Mouse (Mus musculus): ENCODE data around the gene Ripk1. TPM values are rescaled to one million over a fixed set of nuclear protein-coding genes. Genes with fewer than 3 reads are reported as not detected.

Gene Ripk1
- polyA plus RNA-seq (2011; ENCODE audit: insufficient read depth, insufficient read length, low replicate concordance, missing spikeins): 8.5 and 14.2 TPM in 2 replicates

GRCm38 (mm10) chr13:34002058-34003006 lies at the start of gene Ripk1, which contains the start of gene Serpinb6a:
Gene Ripk1 (plus strand): TSS chr13:34002363.
Gene Serpinb6a (minus strand): TSS chr13:34002794.
- peaks cover 1% of the 10 kb centered on the region; the same call in 1 of the 2 replicates for H3K4me1 ChIP-seq (ENCODE audit: control insufficient read depth, insufficient read depth, low read length)
- peak; percentile 68; the same call in 1 of the 2 replicates for TF ChIP-seq POLR2A (IDR thresholded peaks at IDR 0.05; ENCODE audit: borderline replicate concordance, control insufficient read depth, low read depth, low read length)
- peak; percentile 52 for TF ChIP-seq CTCF (IDR thresholded peaks at IDR 0.05; ENCODE audit: control insufficient read depth, insufficient read depth, low read length)
- peak within 1 kb of the TSS; percentile 92 for H3K27ac ChIP-seq (ENCODE audit: control insufficient read depth, insufficient read depth, low read depth, low read length, poor library complexity)
- peak within 1 kb of the TSS; percentile 88 for H3K4me3 ChIP-seq (replicated peaks; ENCODE audit: control insufficient read depth, low read depth, low read length)
- under 1% methylated on average over 92 of the region's 92 CpGs for WGBS

- TF ChIP-seq CTCF (IDR thresholded peaks at IDR 0.05; ENCODE audit: control insufficient read depth, insufficient read depth, low read length): no peak
- no peak for TF ChIP-seq POLR2A (IDR thresholded peaks at IDR 0.05; ENCODE audit: borderline replicate concordance, control insufficient read depth, low read depth, low read length)
- no peak overlapping the region for H3K27ac ChIP-seq (ENCODE audit: control insufficient read depth, insufficient read depth, low read depth, low read length, poor library complexity)
- 73% methylated on average over 2 of the region's 2 CpGs for WGBS
- H3K4me3 ChIP-seq (replicated peaks; ENCODE audit: control insufficient read depth, low read depth, low read length): no peak overlapping the region
- H3K4me1 ChIP-seq (ENCODE audit: control insufficient read depth, insufficient read depth, low read length): no peaks in the 10 kb centered on the region
Observed at GRCm38 (mm10) chr13:33952947-33953346, 49.2 kb upstream of the Ripk1 start.

DNA sequence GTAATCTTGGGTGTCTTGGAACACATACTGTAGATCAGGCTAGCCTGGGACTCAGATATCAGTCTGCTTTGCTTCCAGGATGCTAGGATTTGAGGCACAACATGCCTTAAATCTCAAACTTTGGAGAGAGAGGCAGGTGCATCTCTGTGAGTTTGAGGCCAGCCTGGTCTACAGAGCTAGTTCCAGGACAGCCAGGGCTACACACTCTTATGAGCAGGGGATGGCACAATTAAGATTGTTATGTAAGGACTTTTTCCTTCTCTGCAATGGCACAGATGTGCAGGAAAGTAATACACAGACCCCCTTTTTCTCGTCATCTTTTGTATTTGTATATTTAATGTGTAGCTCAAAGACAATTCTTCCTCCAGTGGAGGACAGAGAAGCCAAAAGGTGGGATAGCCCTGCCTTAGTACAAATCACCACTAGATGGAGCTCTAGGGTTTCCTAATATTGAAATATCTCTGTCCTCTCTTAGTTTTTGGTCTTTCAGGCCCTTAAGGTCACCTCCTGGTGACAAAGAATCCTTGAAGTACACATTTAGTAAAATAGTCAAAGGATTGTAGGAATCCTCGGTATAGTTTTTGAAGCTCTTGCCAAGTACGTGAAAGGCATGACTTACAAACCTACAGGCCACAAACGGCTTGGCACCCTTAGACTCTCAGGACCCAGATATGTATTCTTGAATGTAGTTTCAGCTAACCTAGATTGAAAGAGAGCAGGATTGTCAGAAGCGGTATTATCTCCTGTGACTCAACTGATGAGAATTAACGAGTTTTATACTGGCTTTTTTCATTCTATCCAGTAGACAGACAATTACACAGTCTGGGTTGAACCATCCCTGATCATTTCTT lies 45.4 kb upstream of the Ripk1 start:
- H3K4me1 ChIP-seq (ENCODE audit: control insufficient read depth, insufficient read depth, low read length): no peaks in the 10 kb centered on the region
- TF ChIP-seq CTCF (IDR thresholded peaks at IDR 0.05; ENCODE audit: control insufficient read depth, insufficient read depth, low read length) (0 out of 2 replicates have a peak, but pooled peaks have one; percentile 22), POLR2A (IDR thresholded peaks at IDR 0.05; ENCODE audit: borderline replicate concordance, control insufficient read depth, low read depth, low read length) (no peak)
- no peak overlapping the region for H3K4me3 ChIP-seq (replicated peaks; ENCODE audit: control insufficient read depth, low read depth, low read length)
- no peak overlapping the region for H3K27ac ChIP-seq (ENCODE audit: control insufficient read depth, insufficient read depth, low read depth, low read length, poor library complexity)
- WGBS: 51% methylated on average over 6 of the region's 6 CpGs

- Histone ChIP-seq H3K4me3 (replicated peaks; ENCODE audit: control insufficient read depth, low read depth, low read length) (no peak overlapping the region), H3K27ac (ENCODE audit: control insufficient read depth, insufficient read depth, low read depth, low read length, poor library complexity) (no peak overlapping the region), H3K4me1 (ENCODE audit: control insufficient read depth, insufficient read depth, low read length) (no peaks in the 10 kb centered on the region)
- WGBS: 87% methylated on average over 2 of the region's 2 CpGs
- no peak for TF ChIP-seq CTCF (IDR thresholded peaks at IDR 0.05; ENCODE audit: control insufficient read depth, insufficient read depth, low read length)
- TF ChIP-seq POLR2A (IDR thresholded peaks at IDR 0.05; ENCODE audit: borderline replicate concordance, control insufficient read depth, low read depth, low read length): no peak
Observed at GRCm38 (mm10) chr13:33959771-33960170, 42.4 kb upstream of the Ripk1 start.

- peak within 1 kb of the TSS; percentile 85 for H3K4me3 ChIP-seq (replicated peaks; ENCODE audit: control insufficient read depth, low read depth, low read length)
- WGBS: 2% methylated on average over 22 of the region's 22 CpGs
- H3K27ac ChIP-seq (ENCODE audit: control insufficient read depth, insufficient read depth, low read depth, low read length, poor library complexity): peak within 1 kb of the TSS; percentile 55
- no peak for TF ChIP-seq POLR2A (IDR thresholded peaks at IDR 0.05; ENCODE audit: borderline replicate concordance, control insufficient read depth, low read depth, low read length)
- TF ChIP-seq CTCF (IDR thresholded peaks at IDR 0.05; ENCODE audit: control insufficient read depth, insufficient read depth, low read length): peak; percentile 39; the same call in 1 of the 2 replicates
- no peaks in the 10 kb centered on the region; the same call in 1 of the 2 replicates for H3K4me1 ChIP-seq (ENCODE audit: control insufficient read depth, insufficient read depth, low read length)
Observed at GRCm38 (mm10) chr13:33964206-33965046, 37.7 kb upstream of the Ripk1 start, which contains the start of gene Nqo2. Gene Nqo2 (plus strand): TSS chr13:33964687.

DNA sequence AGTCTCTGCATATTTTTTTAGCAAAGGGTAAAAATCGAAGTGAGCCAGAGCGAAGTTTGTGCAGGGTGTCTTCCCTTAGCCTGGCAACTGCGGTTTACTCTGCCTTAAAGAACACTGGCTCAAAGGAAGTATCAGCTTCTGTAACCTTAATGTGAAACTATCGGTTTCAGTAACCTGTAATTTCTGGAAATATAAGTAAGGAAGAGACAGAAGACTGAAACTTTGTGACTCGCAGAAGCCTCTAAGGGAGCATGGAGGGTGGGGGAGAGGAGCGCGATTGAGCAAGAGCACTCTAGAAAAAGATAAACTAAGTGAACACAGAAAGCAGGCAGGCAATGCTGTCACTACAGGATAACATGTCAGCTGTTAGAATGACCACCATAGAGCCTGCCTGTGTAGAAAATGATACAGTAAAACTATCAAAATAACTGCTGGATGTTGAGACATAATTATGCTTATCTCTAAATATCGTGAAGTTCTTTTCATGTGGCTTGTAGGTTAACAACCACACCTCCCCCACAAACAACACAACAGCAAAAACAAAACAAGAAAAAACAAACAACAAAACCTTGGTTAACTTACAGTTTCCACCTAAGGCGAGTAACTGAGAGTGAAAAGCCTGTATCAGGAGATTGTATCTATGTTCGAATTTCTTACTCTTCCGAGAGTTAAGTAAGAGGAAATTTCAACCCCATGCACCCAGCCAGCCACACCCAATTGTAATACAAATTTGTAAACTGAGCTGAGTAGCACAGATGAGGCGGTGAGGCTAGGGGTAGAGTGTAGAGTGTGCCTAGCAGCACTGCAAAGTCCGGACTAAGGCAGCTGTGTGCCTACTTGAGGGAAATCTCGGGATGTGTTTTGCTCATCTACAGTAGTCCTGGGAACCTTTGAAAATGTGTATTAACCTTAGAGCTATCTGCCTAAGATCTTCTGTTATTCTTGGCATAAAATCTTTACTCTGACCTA lies 36.8 kb upstream of the Ripk1 start:
- Histone ChIP-seq H3K27ac (ENCODE audit: control insufficient read depth, insufficient read depth, low read depth, low read length, poor library complexity) (peak overlapping the region; percentile 55), H3K4me1 (ENCODE audit: control insufficient read depth, insufficient read depth, low read length) (no peaks in the 10 kb centered on the region; the same call in 1 of the 2 replicates), H3K4me3 (replicated peaks; ENCODE audit: control insufficient read depth, low read depth, low read length) (peak overlapping the region; percentile 85)
- no peak for TF ChIP-seq CTCF (IDR thresholded peaks at IDR 0.05; ENCODE audit: control insufficient read depth, insufficient read depth, low read length)
- 9% methylated on average over 14 of the region's 14 CpGs for WGBS

All from bone marrow, adult 2 months (tissue).